Mouse (Mus musculus) embryo, embryonic 11 days (tissue): Measurements from ENCODE around the gene Rev3l.

ENCODE experiments used
- DNase-seq: peaks from one replicate; pipeline ENCODE4 v3.0.0-alpha.2; 2015

Rev3l gene

DNA sequence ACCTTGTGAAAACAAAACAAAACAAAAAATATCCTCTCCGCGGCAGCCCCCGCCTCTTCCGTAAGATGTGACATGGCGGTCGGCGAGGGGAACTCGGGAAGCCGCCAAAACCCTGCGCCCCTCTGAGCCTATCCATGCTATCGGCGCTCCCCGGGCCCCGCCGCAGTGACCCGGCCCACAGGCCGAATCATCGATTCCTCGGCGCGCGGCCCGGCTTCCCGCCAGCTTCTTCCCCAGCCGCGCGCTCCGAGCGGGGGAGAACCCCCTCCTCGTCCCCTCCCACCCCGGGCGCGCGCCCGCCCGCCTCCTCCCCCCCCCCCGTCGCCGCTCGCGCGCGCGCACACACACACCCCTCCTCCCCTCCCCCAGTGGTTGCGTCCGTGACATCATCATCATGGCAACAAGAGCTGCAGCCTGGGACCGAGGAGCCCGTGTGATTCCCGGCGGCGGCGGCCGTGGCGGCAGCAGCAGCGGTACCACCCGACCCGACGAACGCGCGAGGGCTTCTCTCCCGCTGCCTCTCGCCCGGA, at the start of gene Rev3l:
Gene Rev3l (plus strand): TSS at position 383 of the 530 bp plus-strand sequence.
- DNase-seq, result peak; percentile 98

DNA sequence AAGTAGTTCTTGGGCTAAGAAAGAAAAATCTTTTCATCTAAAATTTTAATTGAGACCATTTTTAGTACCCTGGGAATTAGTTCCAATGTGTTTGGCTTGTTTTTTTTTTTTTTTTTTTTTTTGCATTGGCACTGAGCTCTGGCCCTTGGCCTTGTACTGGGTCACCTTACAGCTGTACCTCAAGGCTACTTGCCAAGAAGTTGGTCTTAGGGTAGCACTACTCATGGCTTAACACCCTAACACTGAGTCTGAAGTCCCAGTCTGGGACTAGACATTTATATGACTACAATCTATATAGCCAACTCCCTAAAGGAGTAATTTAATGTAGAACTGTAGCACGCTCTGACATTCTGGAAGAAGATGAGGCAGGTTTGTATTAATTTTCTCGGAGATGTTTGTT, 49.4 kb upstream of the Rev3l start:
- DNase-seq, result no peak

DNA sequence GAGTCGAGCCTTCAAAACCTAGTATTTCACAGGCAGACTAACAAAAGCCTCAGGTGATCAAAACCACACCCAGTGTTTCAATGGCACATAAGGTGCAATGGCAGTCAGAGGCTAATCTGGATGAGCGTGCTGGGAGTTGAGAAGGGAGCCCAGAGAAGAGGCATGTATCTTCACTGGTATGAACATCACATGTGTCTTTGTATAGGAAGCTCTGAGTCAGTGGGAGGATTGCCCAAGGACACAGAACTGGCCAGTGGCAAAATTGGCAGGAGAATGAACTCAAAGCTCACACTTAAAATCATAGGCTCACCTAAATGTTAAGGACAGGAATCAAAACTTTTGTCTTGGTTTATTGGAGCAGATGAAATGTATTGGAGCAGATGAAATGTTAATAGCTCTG, 48.4 kb upstream of the Rev3l start:
- DNase-seq, result no peak

DNA sequence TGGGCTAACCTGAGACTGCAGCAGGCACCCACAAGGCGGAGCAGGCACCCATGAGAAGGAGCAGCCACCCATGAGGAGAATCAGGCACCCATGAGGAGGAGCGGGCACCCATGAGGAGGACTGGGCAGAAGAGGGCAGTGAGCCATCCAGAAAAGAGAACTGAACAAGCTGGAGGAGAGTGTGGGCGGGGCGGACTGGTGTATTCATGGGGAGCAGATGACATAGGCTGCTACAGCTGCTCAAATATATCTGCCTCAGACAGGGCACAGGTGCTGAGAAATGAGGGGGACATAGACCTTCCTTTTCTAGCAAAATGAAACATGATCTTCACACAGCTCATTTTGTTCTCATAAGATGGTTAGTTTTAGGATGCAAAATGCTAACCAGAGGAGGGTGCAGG, 45.1 kb upstream of the Rev3l start:
- DNase-seq, result no peak

DNA sequence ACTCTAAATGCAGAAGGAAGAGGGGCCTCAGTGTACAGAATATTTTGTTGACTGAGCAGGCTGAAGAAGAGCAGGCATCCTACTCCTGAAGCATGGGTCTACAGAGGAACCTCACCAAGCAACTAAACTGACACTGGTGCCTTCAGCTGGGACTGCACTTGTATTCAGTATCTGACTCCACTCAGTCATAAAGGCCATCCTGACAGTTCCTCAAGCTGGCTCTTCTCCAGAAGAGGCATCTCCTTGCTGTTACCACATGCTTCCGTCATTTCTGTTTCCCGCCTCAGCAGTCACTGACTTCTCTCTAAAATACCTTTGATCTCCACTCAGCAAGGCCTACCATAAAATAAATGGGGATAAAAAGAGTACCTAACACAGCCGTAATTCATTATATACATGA, 44.1 kb upstream of the Rev3l start:
- no peak for DNase-seq

DNA sequence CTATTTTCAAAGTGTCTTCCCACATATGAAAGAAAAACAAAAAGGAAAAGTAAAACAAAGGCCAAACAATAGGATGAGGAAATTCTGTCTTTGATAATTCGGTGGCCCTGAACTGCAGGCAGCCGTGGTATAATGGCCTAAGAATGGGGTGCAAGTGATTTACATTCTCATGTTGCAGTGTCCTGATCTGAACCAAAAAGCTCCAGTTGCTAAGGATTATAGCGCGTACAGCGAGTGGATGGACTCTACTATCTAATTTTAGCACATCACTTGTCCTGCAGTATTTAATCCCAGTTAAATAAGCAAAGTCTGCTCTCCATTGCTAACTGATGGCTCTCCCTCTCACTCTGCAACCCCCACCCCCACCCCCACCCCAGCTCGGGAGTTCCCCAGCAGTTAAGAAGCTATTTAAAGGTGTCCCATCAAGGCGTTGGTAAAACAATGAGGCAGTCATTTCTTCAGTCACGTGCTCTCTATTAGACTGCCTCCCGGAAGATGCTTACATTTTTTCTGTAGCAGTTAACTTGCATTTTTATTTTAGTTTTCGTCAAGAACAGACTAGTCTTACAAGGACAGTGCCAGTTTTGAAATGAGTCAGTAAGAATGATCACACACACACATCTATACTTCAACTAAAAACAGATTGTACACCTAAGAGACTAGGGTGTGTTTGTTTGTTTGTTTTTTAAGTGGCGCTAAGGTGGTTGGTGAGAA, 40.4 kb upstream of the Rev3l start:
- DNase-seq, result no peak

DNA sequence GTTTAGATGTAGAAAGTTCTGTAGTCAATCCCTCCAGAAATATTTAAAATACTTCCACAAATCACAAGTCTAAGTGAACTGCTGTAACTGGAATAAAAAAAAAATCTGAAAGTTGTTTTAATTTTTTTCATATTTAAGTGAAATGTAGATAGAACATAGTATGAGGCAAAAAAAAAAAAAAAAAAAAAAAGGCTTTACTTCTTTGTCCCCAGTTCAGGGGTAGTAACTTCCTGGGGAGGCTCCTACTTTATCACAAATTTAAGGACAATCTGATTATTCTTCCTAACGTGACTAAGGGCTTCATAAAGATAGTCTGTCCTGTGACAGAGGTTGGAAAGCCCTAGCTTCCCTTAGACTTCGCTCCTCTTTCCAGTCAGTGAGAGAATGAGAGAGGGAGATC, 39.8 kb upstream of the Rev3l start:
- no peak for DNase-seq

DNA sequence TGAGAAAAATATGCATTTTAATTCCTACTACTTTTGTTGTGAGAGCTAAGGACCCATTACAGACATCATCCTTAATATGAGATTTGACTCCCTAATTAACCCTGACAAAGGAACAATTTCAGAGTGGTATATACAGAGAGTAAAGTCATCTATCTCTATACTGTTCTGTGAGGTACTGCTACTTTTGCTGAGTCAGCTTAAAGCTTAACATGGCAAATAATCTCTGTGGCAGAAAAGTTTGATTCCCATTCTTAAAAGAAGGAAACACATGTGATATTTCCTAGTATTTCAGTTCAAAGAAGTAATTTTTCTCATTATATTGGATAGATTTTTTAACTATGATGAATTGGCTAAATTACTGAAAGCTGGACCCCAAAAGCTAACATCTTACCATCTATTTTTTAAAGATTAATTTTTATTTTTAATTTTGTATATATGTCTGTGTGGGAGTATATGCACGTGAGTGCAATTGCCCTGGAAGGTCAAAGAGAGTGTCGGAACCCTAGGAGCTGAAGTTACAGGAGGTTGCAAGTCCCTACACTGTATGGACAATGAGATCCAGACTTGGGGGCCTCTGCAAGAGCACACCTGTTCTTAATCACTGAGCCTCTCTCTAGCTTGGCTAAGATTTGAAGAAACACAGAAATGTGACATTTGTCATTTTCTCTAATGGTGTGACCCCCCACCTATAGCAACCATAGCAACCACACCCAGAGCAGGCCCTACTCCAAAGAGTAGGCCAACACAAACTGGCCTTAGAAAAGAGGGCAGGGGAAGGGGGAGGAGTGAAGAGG, 24.0 kb upstream of the Rev3l start:
- DNase-seq, result peak; percentile 57

DNA sequence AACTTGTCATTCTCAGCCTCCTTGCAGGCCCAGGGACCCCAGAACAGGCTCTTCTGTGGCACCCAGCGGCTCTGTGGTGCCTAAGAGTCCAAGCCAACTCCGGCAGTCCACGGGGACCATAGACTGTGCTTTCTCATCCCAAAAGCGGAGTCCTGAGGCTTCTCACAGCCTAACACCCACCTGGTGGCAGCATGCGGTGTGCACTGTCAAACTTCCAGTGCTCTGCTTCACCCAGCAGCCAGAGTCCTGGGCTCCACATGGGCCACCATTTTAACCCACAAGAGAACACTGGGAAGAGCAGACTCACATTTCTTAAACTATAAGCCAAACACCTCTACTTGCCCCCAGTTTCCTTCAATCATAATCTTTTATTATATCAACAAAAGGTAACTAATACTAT, 15.0 kb upstream of the Rev3l start:
- DNase-seq, result no peak

DNA sequence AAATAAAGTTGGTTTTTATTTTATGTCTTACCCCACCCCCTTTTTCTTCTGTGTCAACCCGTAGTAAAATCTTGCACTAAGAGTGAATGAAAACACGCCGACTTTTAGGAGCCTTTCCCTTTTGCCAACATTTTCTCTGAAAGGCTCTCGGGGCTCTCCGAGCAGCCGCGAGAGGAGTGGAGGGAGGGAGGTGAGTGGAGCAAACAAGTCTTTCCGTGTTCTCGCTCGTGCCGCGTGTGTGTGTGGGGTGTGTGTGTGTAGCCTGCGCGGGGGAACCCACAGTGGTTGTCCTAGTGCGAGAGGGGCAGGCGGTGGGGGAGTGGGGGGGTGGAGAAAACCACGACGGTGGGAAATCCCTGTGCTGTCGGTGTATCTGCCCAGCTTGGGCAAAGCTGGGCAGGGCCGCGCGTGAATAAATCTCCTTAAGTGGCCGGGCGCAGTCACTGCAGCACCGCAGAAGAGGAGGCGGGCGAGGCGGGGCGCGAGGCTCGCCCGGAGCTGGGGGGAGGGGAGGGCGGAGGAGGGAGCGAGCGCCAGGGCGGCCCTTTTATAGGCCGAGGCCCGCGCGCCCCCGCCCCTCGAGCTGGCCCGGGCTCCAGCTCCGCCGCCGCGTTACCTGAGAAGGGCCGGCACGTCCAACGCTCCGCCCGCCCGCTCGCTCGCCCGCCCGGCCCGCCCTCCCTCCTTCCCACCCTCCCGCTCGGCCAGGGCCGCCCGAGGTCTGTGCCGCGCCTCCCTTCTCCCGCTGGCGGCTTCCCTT, 762 bp upstream of the Rev3l start:
- peak; percentile 98 for DNase-seq

DNA sequence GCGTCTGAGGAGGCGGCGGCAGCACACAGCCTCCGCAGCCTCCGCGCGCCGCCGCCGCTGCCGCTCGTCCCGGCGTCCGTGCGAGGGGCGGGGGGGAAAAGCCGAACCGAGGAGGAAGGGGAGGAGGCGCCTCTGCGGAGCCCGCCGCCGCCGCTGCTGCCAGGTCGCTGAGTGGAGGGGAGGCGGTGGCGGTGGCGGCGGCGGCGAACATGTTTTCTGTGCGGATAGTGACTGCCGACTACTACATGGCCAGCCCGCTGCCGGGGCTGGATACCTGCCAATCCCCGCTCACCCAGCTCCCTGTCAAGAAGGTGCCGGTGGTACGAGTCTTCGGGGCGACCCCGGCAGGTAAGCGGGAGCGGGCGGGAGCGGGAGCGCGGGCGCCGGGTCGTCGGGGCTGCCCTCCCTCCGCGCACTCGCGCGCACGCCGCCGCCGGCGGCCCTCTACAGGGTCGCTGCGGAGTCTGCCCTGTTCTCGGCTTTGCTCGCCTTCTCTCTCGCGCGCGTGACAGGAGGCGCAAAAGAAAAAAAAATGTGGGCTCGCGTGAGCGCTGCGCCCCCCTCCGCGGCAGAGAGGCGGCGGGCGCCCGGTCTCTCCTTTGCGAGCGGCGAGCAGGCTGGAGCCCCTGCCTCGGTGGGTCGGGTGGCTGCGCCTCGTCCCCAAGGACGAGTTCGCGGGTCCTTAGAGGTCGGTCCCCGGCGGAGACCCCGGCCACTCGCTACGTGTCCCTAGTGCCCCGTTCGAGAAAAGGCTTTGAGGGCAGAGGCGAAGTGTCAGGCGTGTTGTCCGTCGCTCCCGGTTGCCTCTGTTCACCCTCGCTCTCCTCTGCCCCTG, 565 bp downstream of the Rev3l start:
- DNase-seq, result peak; percentile 87

DNA sequence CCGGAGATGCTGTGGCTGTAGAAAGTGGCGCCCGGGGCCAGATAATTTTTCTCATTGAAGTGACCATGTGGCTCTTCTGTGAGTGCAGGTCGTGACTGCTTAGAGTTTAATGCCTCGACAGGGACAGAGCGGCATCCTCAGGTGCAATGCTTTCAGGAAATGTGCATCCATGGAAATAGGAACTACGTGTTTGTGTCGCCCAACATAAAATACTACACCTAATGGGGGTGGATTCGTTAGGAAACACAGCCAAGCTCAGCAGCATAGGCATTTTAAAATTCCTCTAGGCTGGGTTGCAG, 1.1 kb downstream of the Rev3l start:
- no peak for DNase-seq

DNA sequence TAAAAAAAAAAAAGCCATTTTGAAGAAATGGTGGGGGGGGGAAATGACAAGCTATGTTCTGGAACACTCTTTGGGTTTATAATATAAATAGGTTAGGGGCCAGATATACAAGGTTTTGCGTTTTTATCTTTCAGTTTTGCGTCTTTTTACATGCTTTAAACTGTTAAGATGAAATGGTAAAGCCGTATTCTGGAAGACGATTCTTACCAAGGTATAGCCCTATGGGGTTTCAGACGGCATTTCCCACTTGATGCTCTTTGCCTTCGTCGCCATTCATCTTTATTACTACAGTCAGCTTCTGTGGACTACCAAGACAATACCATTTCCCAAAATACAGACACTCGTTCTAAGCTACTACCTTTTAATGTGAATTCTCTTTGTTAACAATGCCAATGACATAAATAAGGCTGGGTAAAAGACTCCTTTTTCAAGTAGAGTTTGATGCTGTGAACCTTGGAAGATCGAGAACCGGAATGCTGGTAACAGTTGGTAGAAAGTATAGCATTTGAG, 1.6 kb downstream of the Rev3l start:
- DNase-seq, result peak; percentile 23

DNA sequence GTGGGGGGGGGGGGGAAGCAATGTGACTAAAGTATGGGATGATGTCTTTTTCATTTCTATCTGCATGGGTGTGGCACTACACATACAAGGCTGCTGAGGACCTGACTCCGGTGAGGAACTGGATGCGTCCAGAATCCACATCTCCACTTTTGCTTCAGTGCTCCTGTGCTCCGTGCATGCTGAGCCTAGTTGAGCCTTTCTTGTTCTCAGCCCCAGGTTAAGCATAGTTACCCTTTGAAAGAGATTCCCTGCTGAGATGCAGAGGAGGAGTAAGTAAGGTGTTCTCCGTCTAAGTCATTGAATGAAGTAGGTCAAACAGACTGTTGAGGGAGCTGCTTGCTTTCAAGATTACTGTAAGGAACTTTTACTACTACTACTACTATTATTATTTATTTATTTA, 4.3 kb downstream of the Rev3l start:
- no peak for DNase-seq

DNA sequence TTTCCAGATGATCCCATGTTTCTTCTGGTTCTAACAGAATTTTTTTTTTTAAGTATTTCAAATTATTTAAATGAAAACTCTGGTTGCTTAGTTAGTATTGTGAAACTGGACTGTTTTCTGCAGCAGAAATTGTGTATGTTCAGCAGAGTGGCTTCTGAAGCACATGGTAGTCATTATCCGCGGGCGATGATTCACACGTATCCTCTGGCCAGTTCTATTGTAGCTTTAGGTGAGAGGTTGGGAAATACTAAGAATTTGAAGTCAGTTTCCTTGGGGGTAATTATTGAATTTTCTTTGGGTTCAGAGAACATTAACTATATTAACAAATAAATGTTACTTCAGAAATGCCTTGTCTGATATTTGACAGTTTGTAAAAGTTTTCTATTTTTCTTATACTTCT, 10.1 kb downstream of the Rev3l start:
- peak; percentile 20 for DNase-seq

DNA sequence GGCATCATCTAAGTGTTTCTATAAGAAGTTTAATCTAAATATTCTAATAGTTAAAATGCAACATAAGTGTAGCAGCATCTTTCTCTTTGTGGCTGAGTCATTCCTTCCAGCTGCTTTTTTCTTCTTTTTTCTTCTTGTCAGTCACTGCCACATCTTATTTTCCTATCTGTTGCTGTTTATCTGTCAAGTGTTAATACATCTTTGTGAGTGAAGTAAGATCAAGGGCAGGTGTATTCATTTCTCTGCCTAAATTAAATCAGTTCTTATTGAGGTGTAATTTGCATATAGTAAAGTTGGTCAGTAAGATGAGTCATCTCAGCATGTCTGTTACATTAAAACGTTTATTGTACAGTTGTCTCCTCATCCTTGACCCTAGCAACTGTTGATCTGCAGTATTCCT, 32.8 kb downstream of the Rev3l start:
- no peak for DNase-seq

DNA sequence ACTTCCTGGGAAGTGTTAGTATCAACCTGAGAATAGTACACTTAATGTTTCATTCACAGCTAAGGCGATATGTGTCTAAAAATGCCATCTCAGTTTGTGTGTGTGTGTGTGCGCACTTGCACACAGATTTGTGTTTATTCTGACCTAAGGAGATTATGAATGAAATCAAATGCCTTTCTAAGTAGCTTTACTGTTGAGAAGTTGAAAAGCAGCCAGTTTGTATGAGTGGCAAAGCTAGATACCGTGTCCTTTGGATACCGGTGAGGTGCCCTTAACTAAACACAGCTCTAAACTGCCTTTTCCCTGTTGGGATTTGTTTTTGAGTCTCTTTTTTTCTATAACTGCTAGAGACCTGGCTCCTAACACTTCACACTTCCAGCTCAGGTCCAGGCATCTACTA, 34.8 kb downstream of the Rev3l start:
- DNase-seq, result no peak

DNA sequence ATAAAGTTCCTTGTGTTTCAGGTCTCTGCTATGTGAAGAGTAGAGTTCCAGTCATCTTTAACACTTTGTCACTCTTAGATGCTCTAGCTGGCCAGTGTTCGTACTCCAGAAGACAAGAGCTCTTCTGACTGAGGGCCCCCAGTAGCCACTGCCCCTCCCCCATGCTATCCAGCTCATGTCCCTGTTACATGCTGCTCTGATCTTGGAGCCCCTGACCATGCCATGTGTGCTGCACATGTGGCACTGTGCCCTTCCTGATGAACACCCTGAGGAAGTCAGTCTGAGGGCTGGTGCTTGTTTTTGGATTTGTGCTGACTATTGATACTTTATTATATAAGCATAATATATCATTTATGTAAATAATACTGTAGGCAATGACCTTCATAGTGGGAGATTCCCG, 40.3 kb downstream of the Rev3l start:
- DNase-seq, result peak; percentile 28

DNA sequence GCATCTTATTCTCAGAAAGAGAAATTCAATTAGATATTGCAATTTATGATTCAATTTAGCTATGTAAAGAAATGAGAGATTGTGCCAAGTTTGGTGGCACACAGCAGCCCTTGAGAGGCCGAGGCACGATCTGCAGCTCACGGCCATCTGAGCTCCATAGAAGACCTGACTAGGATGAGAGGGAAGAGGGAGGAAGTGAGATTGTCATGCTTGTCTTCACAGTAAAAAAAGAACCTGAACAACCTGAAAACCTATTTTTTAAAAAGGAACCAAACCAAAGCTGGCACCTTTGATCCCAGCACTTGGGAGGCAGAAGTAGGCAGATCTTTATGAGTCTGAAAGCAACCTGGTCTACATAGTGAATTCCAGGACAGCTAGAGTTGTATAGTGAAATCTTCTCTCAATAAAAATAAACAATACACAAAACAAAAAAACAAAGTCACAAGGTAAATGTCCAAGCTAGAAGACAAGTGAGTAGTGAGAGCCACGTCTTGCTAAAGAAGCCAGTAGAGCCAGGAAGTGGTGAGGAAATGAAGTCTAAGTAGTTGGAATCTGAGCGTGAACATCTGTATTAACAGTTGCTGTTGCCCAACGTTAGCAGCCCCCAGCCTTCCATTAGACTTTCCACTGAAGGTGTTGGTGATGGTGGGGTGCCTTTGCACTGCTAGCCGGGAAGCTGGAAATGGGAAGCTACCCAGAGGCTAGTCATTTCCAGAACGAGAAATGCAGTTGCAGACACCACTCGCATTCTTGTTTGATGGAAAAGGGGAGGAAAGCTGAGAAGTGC, 42.2 kb downstream of the Rev3l start:
- no peak for DNase-seq

DNA sequence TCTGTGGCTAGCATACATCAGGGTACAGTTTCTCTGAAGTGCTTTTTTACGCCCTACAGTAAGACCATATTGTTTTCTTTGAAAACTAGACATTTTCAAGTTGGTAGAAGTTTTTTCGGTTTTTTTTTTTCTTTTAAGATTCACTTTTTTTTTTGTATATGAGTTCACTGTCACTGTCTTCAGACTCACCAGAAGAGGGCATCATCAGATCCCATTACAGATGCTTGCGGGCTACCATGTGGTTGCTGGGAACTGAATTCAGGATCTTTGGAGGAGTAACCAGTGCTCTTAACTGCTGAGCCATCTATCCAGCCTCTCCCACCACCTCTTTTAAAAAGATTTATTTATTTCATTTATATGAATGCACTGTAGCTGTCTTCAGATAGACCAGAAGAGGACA, 45.0 kb downstream of the Rev3l start:
- DNase-seq, result no peak

DNA sequence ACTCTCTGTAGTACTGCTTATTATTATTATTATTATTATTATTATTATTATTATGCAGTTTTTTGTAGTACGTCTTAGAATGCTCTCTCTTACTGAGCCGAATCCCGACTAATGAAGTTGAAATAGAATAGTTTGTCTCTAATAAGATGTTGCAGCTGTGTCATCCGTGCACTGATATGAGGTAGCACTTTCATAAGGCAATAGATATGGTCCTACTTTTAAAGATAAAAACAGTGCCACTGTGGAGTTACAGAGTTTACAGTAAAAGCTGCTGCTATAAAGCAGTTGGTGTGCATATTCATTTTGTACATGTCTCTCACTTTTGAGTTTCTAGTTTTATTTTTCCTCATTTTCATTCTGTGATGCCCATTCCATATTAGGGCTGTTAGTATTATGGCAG, 46.4 kb downstream of the Rev3l start:
- no peak for DNase-seq

DNA sequence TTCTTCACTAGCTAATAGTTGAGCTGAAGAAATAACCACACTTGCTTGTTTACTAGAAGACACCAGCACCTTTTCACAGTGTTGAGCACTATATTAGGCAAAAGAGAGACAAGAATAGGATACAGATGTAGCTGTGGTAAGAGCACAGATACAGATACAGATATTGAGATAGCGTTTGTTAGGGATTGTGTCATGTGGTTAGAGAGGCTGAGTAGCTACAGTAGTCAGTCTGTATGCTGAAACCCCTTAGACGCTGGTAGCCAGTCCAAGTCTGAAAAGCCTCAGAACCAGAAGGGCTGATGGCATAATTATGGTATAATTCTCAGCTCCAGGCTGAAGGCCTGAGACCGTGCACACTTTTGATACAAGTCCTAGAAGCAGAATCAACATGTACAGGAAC, 53.3 kb downstream of the Rev3l start:
- DNase-seq, result no peak
